Mouse (Mus musculus): ENCODE results near the gene Fap. TPM values are rescaled to one million over a fixed set of nuclear protein-coding genes. Genes with fewer than 3 reads are reported as not detected.

Gene Fap
- polyA plus RNA-seq, 1 experiment from 2014 or later, result 4.7 TPM

DNA sequence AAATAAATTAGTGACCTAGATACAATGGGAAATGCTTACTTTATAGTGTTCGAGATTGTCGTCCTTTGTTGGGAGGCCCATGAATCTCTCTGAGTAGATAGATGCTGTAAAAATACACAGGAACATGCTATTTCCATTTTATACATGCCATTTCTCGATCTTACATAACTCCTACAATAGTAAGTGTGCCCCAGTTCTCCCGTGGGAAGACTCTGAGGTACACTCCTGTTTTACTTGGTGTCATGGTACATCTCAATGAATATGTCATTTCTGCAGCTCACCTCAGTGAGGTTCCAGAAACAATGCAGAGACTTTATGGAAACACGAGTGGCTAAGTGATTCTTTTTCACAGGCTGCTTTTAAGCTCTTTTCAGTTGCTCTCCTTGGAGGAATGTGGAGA is 70.5 kb downstream of the Fap start:
- H3K36me3 ChIP-seq (ENCODE audit: insufficient read depth, low read length), result no peaks in the 10 kb centered on the region
- H3K27me3 ChIP-seq (ENCODE audit: insufficient read depth, low read length), result no peaks in the 10 kb centered on the region
- H3K4me2 ChIP-seq (replicated peaks; ENCODE audit: low read depth, low read length), result no peak overlapping the region
- no peak for ATAC-seq (ENCODE audit: low FRiP score, low TSS enrichment)
- H3K27ac ChIP-seq (ENCODE audit: low read length), result no peak overlapping the region
- H3K9me3 ChIP-seq (ENCODE audit: low read length), result no peaks in the 10 kb centered on the region
- no peak overlapping the region for H3K9ac ChIP-seq (replicated peaks; ENCODE audit: low read length)
- WGBS, result 72% methylated on average over 5 of the region's 5 CpGs
- H3K4me1 ChIP-seq (ENCODE audit: insufficient read depth, low read length), result no peaks in the 10 kb centered on the region
- no peak overlapping the region for H3K4me3 ChIP-seq (ENCODE audit: low read length)

DNA sequence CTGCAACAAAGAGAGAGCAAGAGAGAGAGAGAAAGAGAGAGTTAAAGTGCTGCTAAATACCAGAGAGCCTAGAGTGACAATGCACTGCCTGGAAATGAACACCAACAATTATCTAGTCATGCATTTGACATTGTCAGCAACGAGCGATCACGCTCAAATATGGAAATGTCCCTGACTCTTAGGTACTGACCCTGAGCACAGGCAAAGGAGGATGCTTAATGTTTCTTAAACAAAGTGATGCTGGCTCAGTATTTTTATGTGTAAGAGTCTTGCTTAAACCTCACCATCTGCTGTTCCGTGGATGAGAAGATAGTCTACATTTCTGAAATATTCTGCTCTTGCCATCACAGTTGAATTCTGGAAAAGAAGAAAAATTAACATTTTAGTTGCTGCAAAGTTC is 71.4 kb downstream of the Fap start:
- no peak overlapping the region for H3K27ac ChIP-seq (ENCODE audit: low read length)
- H3K36me3 ChIP-seq (ENCODE audit: insufficient read depth, low read length), result no peaks in the 10 kb centered on the region
- 90% methylated on average over 4 of the region's 4 CpGs for WGBS
- no peaks in the 10 kb centered on the region for H3K4me1 ChIP-seq (ENCODE audit: insufficient read depth, low read length)
- no peak for ATAC-seq (ENCODE audit: low FRiP score, low TSS enrichment)
- no peak overlapping the region for H3K4me2 ChIP-seq (replicated peaks; ENCODE audit: low read depth, low read length)
- H3K4me3 ChIP-seq (ENCODE audit: low read length), result no peak overlapping the region
- no peaks in the 10 kb centered on the region for H3K27me3 ChIP-seq (ENCODE audit: insufficient read depth, low read length)
- H3K9ac ChIP-seq (replicated peaks; ENCODE audit: low read length), result no peak overlapping the region
- no peaks in the 10 kb centered on the region for H3K9me3 ChIP-seq (ENCODE audit: low read length)

- no peak overlapping the region for H3K4me2 ChIP-seq (replicated peaks; ENCODE audit: low read depth, low read length)
- H3K4me3 ChIP-seq (ENCODE audit: low read length), result no peak overlapping the region
- H3K9ac ChIP-seq (replicated peaks; ENCODE audit: low read length), result no peak overlapping the region
- 85% methylated on average over 5 of the region's 5 CpGs for WGBS
- no peaks in the 10 kb centered on the region for H3K9me3 ChIP-seq (ENCODE audit: low read length)
- H3K36me3 ChIP-seq (ENCODE audit: insufficient read depth, low read length), result no peaks in the 10 kb centered on the region
- H3K27ac ChIP-seq (ENCODE audit: low read length), result no peak overlapping the region
- H3K4me1 ChIP-seq (ENCODE audit: insufficient read depth, low read length), result no peaks in the 10 kb centered on the region
- H3K27me3 ChIP-seq (ENCODE audit: insufficient read depth, low read length), result no peaks in the 10 kb centered on the region
- ATAC-seq (ENCODE audit: low FRiP score, low TSS enrichment), result no peak
These were observed 75.1 kb downstream of the Fap start for GRCm38 (mm10) chr2:62498821-62499220.

- H3K27ac ChIP-seq (ENCODE audit: low read length), result no peak overlapping the region
- no peaks in the 10 kb centered on the region for H3K9me3 ChIP-seq (ENCODE audit: low read length)
- no peaks in the 10 kb centered on the region for H3K27me3 ChIP-seq (ENCODE audit: insufficient read depth, low read length)
- no peaks in the 10 kb centered on the region for H3K4me1 ChIP-seq (ENCODE audit: insufficient read depth, low read length)
- no peaks in the 10 kb centered on the region for H3K36me3 ChIP-seq (ENCODE audit: insufficient read depth, low read length)
- ATAC-seq (ENCODE audit: low FRiP score, low TSS enrichment), result no peak
- H3K4me3 ChIP-seq (ENCODE audit: low read length), result no peak overlapping the region
- H3K9ac ChIP-seq (replicated peaks; ENCODE audit: low read length), result no peak overlapping the region
- WGBS, result 91% methylated on average over 4 of the region's 4 CpGs
- no peak overlapping the region for H3K4me2 ChIP-seq (replicated peaks; ENCODE audit: low read depth, low read length)
These were observed 75.8 kb downstream of the Fap start for GRCm38 (mm10) chr2:62498086-62498485.

DNA sequence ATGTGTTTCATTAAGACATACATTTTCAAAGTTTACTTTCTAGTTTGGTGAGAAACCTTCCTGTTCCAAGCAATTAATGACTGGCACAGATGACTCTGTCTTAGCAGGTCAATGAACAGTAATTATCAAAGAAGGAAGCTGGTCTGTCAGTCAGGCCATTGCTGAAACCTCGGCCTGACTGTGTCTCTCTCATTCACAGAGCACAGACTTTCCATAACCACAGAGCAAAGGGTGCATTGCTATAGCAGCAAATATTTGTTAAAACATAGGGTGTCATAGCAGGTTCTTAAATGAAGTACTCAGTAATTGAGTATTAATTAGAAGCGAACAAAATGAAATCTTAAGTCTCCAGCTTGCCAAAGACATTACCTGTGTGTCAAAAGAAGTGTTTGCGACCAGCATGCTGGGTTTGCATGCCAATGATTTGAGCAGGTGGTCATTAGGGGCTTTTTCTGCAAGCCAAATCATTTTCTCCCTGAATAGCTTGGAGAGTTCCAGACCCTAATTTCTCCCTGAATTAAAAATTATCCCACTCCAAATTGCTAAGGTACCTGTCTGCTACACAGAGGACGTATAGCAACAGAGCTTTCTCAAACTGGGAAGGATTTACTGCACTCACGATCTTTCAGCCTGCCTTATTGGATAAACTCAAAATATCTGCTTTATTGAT is 76.4 kb downstream of the Fap start:
- Histone ChIP-seq H3K4me2 (replicated peaks; ENCODE audit: low read depth, low read length) (no peak overlapping the region), H3K9me3 (ENCODE audit: low read length) (no peaks in the 10 kb centered on the region), H3K9ac (replicated peaks; ENCODE audit: low read length) (no peak overlapping the region), H3K27me3 (ENCODE audit: insufficient read depth, low read length) (no peaks in the 10 kb centered on the region), H3K36me3 (ENCODE audit: insufficient read depth, low read length) (no peaks in the 10 kb centered on the region), H3K27ac (ENCODE audit: low read length) (no peak overlapping the region), H3K4me3 (ENCODE audit: low read length) (no peak overlapping the region), H3K4me1 (ENCODE audit: insufficient read depth, low read length) (no peaks in the 10 kb centered on the region)
- 75% methylated on average over 5 of the region's 5 CpGs for WGBS
- ATAC-seq (ENCODE audit: low FRiP score, low TSS enrichment), result no peak

- H3K4me2 ChIP-seq (replicated peaks; ENCODE audit: low read depth, low read length), result no peak overlapping the region
- no peak overlapping the region for H3K27ac ChIP-seq (ENCODE audit: low read length)
- WGBS, result 67% methylated on average over 4 of the region's 4 CpGs
- ATAC-seq (ENCODE audit: low FRiP score, low TSS enrichment), result no peak
- H3K27me3 ChIP-seq (ENCODE audit: insufficient read depth, low read length), result no peaks in the 10 kb centered on the region
- H3K36me3 ChIP-seq (ENCODE audit: insufficient read depth, low read length), result no peaks in the 10 kb centered on the region
- no peaks in the 10 kb centered on the region for H3K9me3 ChIP-seq (ENCODE audit: low read length)
- H3K9ac ChIP-seq (replicated peaks; ENCODE audit: low read length), result no peak overlapping the region
- no peak overlapping the region for H3K4me3 ChIP-seq (ENCODE audit: low read length)
- no peaks in the 10 kb centered on the region for H3K4me1 ChIP-seq (ENCODE audit: insufficient read depth, low read length)
These were observed 78.5 kb downstream of the Fap start for GRCm38 (mm10) chr2:62495407-62495806.

DNA sequence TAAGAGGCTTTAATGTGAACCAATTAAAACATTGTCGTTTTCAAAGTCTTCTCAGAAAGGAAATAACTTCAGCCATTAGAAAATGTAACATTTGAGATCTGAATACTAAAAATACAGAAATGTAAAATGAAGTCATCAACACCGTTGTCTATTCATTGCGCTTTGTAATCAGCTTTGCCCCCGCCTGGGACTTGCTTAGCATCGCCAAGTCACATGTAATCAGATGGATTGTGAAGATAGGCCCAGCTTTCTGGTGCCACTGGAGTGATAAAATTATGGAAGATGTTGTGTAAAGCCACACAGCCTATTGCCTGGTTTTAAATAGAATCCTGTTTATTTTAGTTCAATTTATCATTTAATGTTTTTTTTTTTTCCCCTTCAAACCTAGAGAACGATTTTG is 84.0 kb downstream of the Fap start:
- no peak for ATAC-seq (ENCODE audit: low FRiP score, low TSS enrichment)
- Histone ChIP-seq H3K4me3 (ENCODE audit: low read length) (no peak overlapping the region), H3K27me3 (ENCODE audit: insufficient read depth, low read length) (no peaks in the 10 kb centered on the region), H3K4me1 (ENCODE audit: insufficient read depth, low read length) (no peaks in the 10 kb centered on the region), H3K27ac (ENCODE audit: low read length) (no peak overlapping the region), H3K9me3 (ENCODE audit: low read length) (no peaks in the 10 kb centered on the region), H3K4me2 (replicated peaks; ENCODE audit: low read depth, low read length) (no peak overlapping the region), H3K36me3 (ENCODE audit: insufficient read depth, low read length) (no peaks in the 10 kb centered on the region), H3K9ac (replicated peaks; ENCODE audit: low read length) (no peak overlapping the region)
- WGBS, result 86% methylated on average over 6 of the region's 6 CpGs

- H3K4me1 ChIP-seq (ENCODE audit: insufficient read depth, low read length), result no peaks in the 10 kb centered on the region
- H3K9ac ChIP-seq (replicated peaks; ENCODE audit: low read length), result no peak overlapping the region
- no peak for ATAC-seq (ENCODE audit: low FRiP score, low TSS enrichment)
- H3K4me3 ChIP-seq (ENCODE audit: low read length), result no peak overlapping the region
- no peaks in the 10 kb centered on the region for H3K9me3 ChIP-seq (ENCODE audit: low read length)
- H3K4me2 ChIP-seq (replicated peaks; ENCODE audit: low read depth, low read length), result no peak overlapping the region
- H3K27ac ChIP-seq (ENCODE audit: low read length), result no peak overlapping the region
- 77% methylated on average over 3 of the region's 3 CpGs for WGBS
- H3K27me3 ChIP-seq (ENCODE audit: insufficient read depth, low read length), result no peaks in the 10 kb centered on the region
- no peaks in the 10 kb centered on the region for H3K36me3 ChIP-seq (ENCODE audit: insufficient read depth, low read length)
These were observed 89.0 kb downstream of the Fap start for GRCm38 (mm10) chr2:62484906-62485305.

DNA sequence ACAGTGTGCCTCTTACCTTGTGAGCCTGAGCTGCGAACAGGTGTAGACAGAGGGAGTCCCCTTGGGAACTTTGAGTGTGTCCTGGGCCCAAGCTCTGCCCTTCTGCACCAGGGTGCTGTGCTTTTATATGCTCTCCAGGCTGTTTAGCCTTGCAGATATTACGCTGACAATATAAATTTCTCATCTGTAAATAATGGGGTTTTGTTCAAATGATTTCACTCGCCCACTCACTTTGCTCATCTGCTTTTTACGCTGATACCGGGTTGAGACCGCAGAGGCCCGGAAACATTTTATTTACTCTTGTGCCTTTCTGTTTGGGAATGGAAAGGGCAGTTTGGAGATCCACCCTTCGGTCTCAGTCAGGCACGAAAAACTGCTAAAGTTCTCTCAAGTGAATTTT is 90.3 kb downstream of the Fap start, which contains the start of gene Gcg:
Gene Gcg, minus strand, starts transcription at position 101 of the 400 bp plus-strand sequence.
- 88% methylated on average over 9 of the region's 9 CpGs for WGBS
- ATAC-seq (ENCODE audit: low FRiP score, low TSS enrichment), result no peak

DNA sequence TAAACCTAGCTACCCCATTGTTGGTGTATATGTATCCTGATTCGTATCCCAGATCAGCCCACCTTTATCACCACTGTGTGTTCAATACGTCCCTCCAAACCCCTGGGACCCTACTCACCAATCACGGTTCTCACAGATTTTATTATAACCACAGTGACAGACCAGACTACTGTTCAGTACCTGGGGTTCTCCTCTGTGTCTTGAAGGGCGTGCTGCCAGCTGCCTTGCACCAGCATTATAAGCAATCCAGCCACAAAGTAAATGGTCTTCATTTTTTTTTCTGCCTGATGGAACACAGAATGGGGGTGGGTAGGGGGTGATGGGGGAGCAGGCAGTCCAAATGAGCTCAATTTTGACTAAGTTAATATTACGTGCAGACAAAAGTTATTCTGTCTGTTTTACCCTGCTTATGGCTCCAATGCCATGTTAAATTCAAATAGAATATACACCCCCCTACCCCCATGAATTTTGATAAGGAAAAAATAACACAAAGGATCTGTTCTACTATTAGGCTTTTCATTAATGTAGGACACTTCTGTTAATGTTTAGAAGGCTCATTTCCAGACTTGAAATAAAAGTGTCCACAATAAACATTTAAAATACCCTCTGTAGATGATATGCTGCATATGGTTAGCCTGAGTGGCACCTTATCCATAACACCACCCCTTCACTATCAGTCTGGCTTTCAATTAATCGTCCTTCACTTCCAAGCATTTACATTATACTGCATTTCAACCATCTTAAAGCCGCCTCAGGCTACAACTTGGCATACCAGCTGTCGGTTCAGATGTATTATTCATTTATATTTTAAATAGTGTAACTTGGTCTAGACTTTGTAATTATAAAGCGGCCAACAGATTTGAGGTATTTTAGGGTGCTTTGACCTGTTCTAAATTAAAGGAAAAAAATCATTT is 93.3 kb downstream of the Fap start:
- no peaks in the 10 kb centered on the region for H3K27me3 ChIP-seq (ENCODE audit: insufficient read depth, low read length)
- ATAC-seq (ENCODE audit: low FRiP score, low TSS enrichment), result no peak
- no peak overlapping the region for H3K4me3 ChIP-seq (ENCODE audit: low read length)
- no peaks in the 10 kb centered on the region for H3K4me1 ChIP-seq (ENCODE audit: insufficient read depth, low read length)
- no peaks in the 10 kb centered on the region for H3K36me3 ChIP-seq (ENCODE audit: insufficient read depth, low read length)
- WGBS, result 74% methylated on average over 9 of the region's 9 CpGs
- no peaks in the 10 kb centered on the region for H3K9me3 ChIP-seq (ENCODE audit: low read length)
- H3K4me2 ChIP-seq (replicated peaks; ENCODE audit: low read depth, low read length), result no peak overlapping the region
- no peak overlapping the region for H3K9ac ChIP-seq (replicated peaks; ENCODE audit: low read length)
- no peak overlapping the region for H3K27ac ChIP-seq (ENCODE audit: low read length)

More for the DNA sequence above, 90.3 kb downstream of the Fap start, which contains the start of gene Gcg:
- Histone ChIP-seq H3K4me1 (ENCODE audit: insufficient read depth, low read length) (no peaks in the 10 kb centered on the region), H3K4me2 (replicated peaks; ENCODE audit: low read depth, low read length) (no peak within 1 kb of the TSS), H3K27ac (ENCODE audit: low read length) (no peak within 1 kb of the TSS), H3K9me3 (ENCODE audit: low read length) (no peaks in the 10 kb centered on the region), H3K27me3 (ENCODE audit: insufficient read depth, low read length) (no peaks in the 10 kb centered on the region), H3K4me3 (ENCODE audit: low read length) (no peak within 1 kb of the TSS), H3K9ac (replicated peaks; ENCODE audit: low read length) (no peak within 1 kb of the TSS), H3K36me3 (ENCODE audit: insufficient read depth, low read length) (no peaks in the 10 kb centered on the region)

All from kidney, embryonic 16.5 days (tissue).